Mouse (Mus musculus) kidney, adult 2 months (tissue): Measurements from ENCODE around the gene Ppp1cc. TPM values are rescaled to one million over a fixed set of nuclear protein-coding genes. Genes with fewer than 3 reads are reported as not detected.
"Not testable (repeated sequence)": the region's sequence is repeated elsewhere in the genome, so short reads cannot be mapped to it uniquely, and the experiment has no call there.

Source experiments
- DNase-seq: peaks from one replicate; pipeline ENCODE4 v3.0.0; 2021
- H3K27ac ChIP-seq: fragments of 200-500 bp; 2 replicates; pipeline ENCODE4 v1.5.1; 2012; ENCODE audit warnings: low read depth, low read length, control low read depth, inconsistent platforms; ENCODE audit not compliant: insufficient read depth
- H3K27me3 ChIP-seq: fragments of 200-500 bp; replicated peaks from 2 replicates; pipeline ENCODE4 v1.6.1; 2012; ENCODE audit warnings: mild to moderate bottlenecking, moderate library complexity, low read length, inconsistent platforms; ENCODE audit not compliant: control insufficient read depth, insufficient read depth
- H3K36me3 ChIP-seq: fragments of 200-500 bp; 2 replicates; pipeline ENCODE4 v1.6.1; 2012; ENCODE audit warnings: mild to moderate bottlenecking, moderate library complexity, low read length, inconsistent platforms; ENCODE audit not compliant: control insufficient read depth, insufficient read depth
- H3K4me1 ChIP-seq: fragments of 200-500 bp; 2 replicates; pipeline ENCODE4 v1.6.1; 2011; ENCODE audit warnings: low read length; ENCODE audit not compliant: control insufficient read depth, insufficient read depth
- H3K4me3 ChIP-seq: fragments of 200-500 bp; 2 replicates; pipeline ENCODE4 v1.5.1; 2011; ENCODE audit warnings: mild to moderate bottlenecking, low read depth, low read length, control low read depth; ENCODE audit not compliant: insufficient read depth
- CTCF ChIP-seq: fragments of 200-500 bp; conservative IDR thresholded peaks from 2 replicates; pipeline ENCODE4 v1.5.1; 2011; ENCODE audit warnings: low read depth, mild to moderate bottlenecking, control low read depth, low read length, moderate library complexity, mixed read lengths; ENCODE audit not compliant: insufficient read depth, insufficient read length
- POLR2A ChIP-seq: fragments of 200-500 bp; IDR thresholded peaks from one replicate; pipeline ENCODE4 v1.6.1; 2011; ENCODE audit warnings: low read depth, low read length, control low read depth
- WGBS: fragments of 180-500 bp; shearing (Covaris S2); methylation state at CpG from one replicate; pipeline ENCODE4 v1.1.7; 2018; 5-methylcytosine and 5-hydroxymethylcytosine counted together
- polyA plus RNA-seq: library from polyadenylated mRNA; depleted of rRNA; stranded (reverse); fragments of >200 nt; gene quantifications from 2 replicates; pipeline ENCODE4 v1.2.3, GENCODE M21; 2012

Ppp1cc gene
- polyA plus RNA-seq, 1 experiment = 91.5 TPM

GRCm38 (mm10) chr5:122171058-122171457 lies 13.0 kb downstream of the Ppp1cc start:
- no peak overlapping the region for H3K4me3 ChIP-seq
- H3K36me3 ChIP-seq = peaks cover 9% of the 10 kb centered on the region; the same call in 1 of the 2 replicates
- DNase-seq = peak; percentile 57
- H3K27me3 ChIP-seq = no peaks in the 10 kb centered on the region
- H3K27ac ChIP-seq = 0 out of 2 replicates have a peak overlapping the region, but pooled peaks have one; percentile 2
- WGBS = 59% methylated on average over 8 of the region's 8 CpGs
- no peak for TF ChIP-seq POLR2A
- TF ChIP-seq CTCF = no peak
- peaks cover 21% of the 10 kb centered on the region; the same call in 1 of the 2 replicates for H3K4me1 ChIP-seq

- 35% methylated on average over 2 of the region's 2 CpGs for WGBS
- no peak overlapping the region for H3K4me3 ChIP-seq
- TF ChIP-seq CTCF (no peak), POLR2A (no peak)
- peaks cover 6% of the 10 kb centered on the region; the same call in 1 of the 2 replicates for H3K4me1 ChIP-seq
- no peak for DNase-seq
- no peaks in the 10 kb centered on the region for H3K27me3 ChIP-seq
- H3K36me3 ChIP-seq = peaks cover 6% of the 10 kb centered on the region; the same call in 1 of the 2 replicates
- no peak overlapping the region for H3K27ac ChIP-seq
Measured at GRCm38 (mm10) chr5:122175402-122175801, 17.3 kb downstream of the Ppp1cc start.

GRCm38 (mm10) chr5:122175961-122176360 lies 17.9 kb downstream of the Ppp1cc start:
- WGBS = 84% methylated on average over 7 of the region's 7 CpGs
- no peak overlapping the region for H3K4me3 ChIP-seq
- H3K27me3 ChIP-seq = no peaks in the 10 kb centered on the region
- H3K4me1 ChIP-seq = peaks cover under 1% of the 10 kb centered on the region; the same call in 1 of the 2 replicates
- no peak for TF ChIP-seq CTCF
- no peak for TF ChIP-seq POLR2A
- no peak overlapping the region for H3K27ac ChIP-seq
- DNase-seq = no peak
- H3K36me3 ChIP-seq = peaks cover 3% of the 10 kb centered on the region; the same call in 1 of the 2 replicates

- Histone ChIP-seq H3K27me3 (no peaks in the 10 kb centered on the region), H3K27ac (no peak overlapping the region), H3K36me3 (peaks cover 3% of the 10 kb centered on the region; the same call in 1 of the 2 replicates), H3K4me3 (no peak overlapping the region), H3K4me1 (no peaks in the 10 kb centered on the region)
- DNase-seq = peak; percentile 43
- 42% methylated on average over 1 of the region's 1 CpGs for WGBS
- TF ChIP-seq CTCF = peak; percentile 62
- no peak for TF ChIP-seq POLR2A
Measured at GRCm38 (mm10) chr5:122176398-122176797, 18.3 kb downstream of the Ppp1cc start.

GRCm38 (mm10) chr5:122179665-122180064 lies 21.6 kb downstream of the Ppp1cc start:
- TF ChIP-seq POLR2A (no peak), CTCF (no peak)
- H3K27ac ChIP-seq = no peak overlapping the region
- H3K4me1 ChIP-seq = no peaks in the 10 kb centered on the region
- H3K4me3 ChIP-seq = no peak overlapping the region
- H3K36me3 ChIP-seq = peaks cover 2% of the 10 kb centered on the region; the same call in 1 of the 2 replicates
- DNase-seq = no peak
- no peaks in the 10 kb centered on the region for H3K27me3 ChIP-seq
- WGBS = 43% methylated on average over 6 of the region's 6 CpGs

- H3K27me3 ChIP-seq = no peaks in the 10 kb centered on the region
- no peak for TF ChIP-seq POLR2A
- TF ChIP-seq CTCF = no peak
- no peaks in the 10 kb centered on the region for H3K36me3 ChIP-seq
- WGBS = 55% methylated on average over 7 of the region's 7 CpGs
- H3K27ac ChIP-seq = no peak overlapping the region
- no peaks in the 10 kb centered on the region for H3K4me1 ChIP-seq
- H3K4me3 ChIP-seq = no peak overlapping the region
- DNase-seq = no peak
Measured at GRCm38 (mm10) chr5:122184283-122184806, 26.3 kb downstream of the Ppp1cc start.

GRCm38 (mm10) chr5:122184858-122185257 lies 26.8 kb downstream of the Ppp1cc start:
- H3K36me3 ChIP-seq, H3K4me3 ChIP-seq, H3K4me1 ChIP-seq, DNase-seq, H3K27me3 ChIP-seq, H3K27ac ChIP-seq: not testable (repeated sequence)
- WGBS = 89% methylated on average over 6 of the region's 6 CpGs

- no peak for TF ChIP-seq CTCF
- TF ChIP-seq POLR2A = no peak
- Histone ChIP-seq H3K27me3 (no peaks in the 10 kb centered on the region), H3K4me3 (no peak overlapping the region), H3K27ac (no peak overlapping the region), H3K36me3 (no peaks in the 10 kb centered on the region), H3K4me1 (peaks cover 13% of the 10 kb centered on the region; the same call in 1 of the 2 replicates)
- DNase-seq = no peak
- WGBS = 39% methylated on average over 3 of the region's 3 CpGs
Measured at GRCm38 (mm10) chr5:122189115-122189514, 31.0 kb downstream of the Ppp1cc start.
